Mouse (Mus musculus): ENCODE results near the gene Cluap1. TPM values are rescaled to one million over a fixed set of nuclear protein-coding genes. Genes with fewer than 3 reads are reported as not detected.

Gene Cluap1
- total and polyA plus RNA-seq, 3 experiments = 28.9 to 30.7 TPM; not detected in 1

- peaks cover 0 to 2% of the 10 kb centered on the region in 2 experiments; a peak in 1 of 4 replicates for H3K4me1 ChIP-seq (ENCODE audit: control insufficient read depth in 1 of 2, insufficient read depth in 2 of 2, low read length in 2 of 2)
- H3K9ac ChIP-seq (ENCODE audit: control insufficient read depth, low read depth, low read length, poor library complexity, severe bottlenecking) = no peak overlapping the region
- DNase-seq (ENCODE audit: low read depth, low spot score) = no peak
- TF ChIP-seq POLR2AphosphoS5 (IDR thresholded peaks at IDR 0.05; ENCODE audit: borderline replicate concordance, low read depth, low read length) = no peak
- no peak for TF ChIP-seq SMC3 (IDR thresholded peaks at IDR 0.05; ENCODE audit: low read depth, low read length)
- TF ChIP-seq MAFK (IDR thresholded peaks at IDR 0.05; ENCODE audit: borderline replicate concordance, low read depth, low read length) = no peak
- no peak for TF ChIP-seq MAZ (IDR thresholded peaks at IDR 0.05; ENCODE audit: low read depth, low read length)
- TF ChIP-seq ZNF384 (IDR thresholded peaks at IDR 0.05; ENCODE audit: low read depth, low read length) = no peak
- no peak for TF ChIP-seq USF1 (IDR thresholded peaks at IDR 0.05; ENCODE audit: low read depth, low read length)
- TF ChIP-seq TBP (IDR thresholded peaks at IDR 0.05; ENCODE audit: low read depth, low read length) = no peak
- no peak for TF ChIP-seq MYC (IDR thresholded peaks at IDR 0.05; ENCODE audit: low read depth, low read length)
- no peak for TF ChIP-seq MXI1 (IDR thresholded peaks at IDR 0.05; ENCODE audit: low read depth, low read length)
- peaks cover 0 to 24% of the 10 kb centered on the region in 2 experiments; a peak in 2 of 4 replicates for H3K36me3 ChIP-seq (ENCODE audit: control insufficient read depth in 1 of 2, insufficient read depth in 2 of 2, low read length in 2 of 2)
- no peaks in the 10 kb centered on the region for H3K79me2 ChIP-seq (ENCODE audit: control insufficient read depth, insufficient read depth, low read length, poor library complexity)
- H3K4me3 ChIP-seq (ENCODE audit: control insufficient read depth in 1 of 2, insufficient read depth in 1 of 2, low read depth in 2 of 2, low read length in 2 of 2) = no peak overlapping the region
- no peaks in the 10 kb centered on the region for H3K27me3 ChIP-seq (ENCODE audit: control insufficient read depth in 1 of 2, insufficient read depth in 2 of 2, low read length in 2 of 2)
- H3K27ac ChIP-seq (ENCODE audit: control insufficient read depth, low read depth, low read length) = no peak overlapping the region
- H3K9me3 ChIP-seq (replicated peaks; ENCODE audit: insufficient read depth, low read length) = no peaks in the 10 kb centered on the region
Observed at GRCm38 (mm10) chr16:3923966-3924365, 15.4 kb downstream of the Cluap1 start.

GRCm38 (mm10) chr16:3928582-3928981, 20.0 kb downstream of the Cluap1 start:
- H3K27me3 ChIP-seq (ENCODE audit: control insufficient read depth in 1 of 2, insufficient read depth in 2 of 2, low read length in 2 of 2) = no peaks in the 10 kb centered on the region
- no peak overlapping the region for H3K4me3 ChIP-seq (ENCODE audit: control insufficient read depth in 1 of 2, insufficient read depth in 1 of 2, low read depth in 2 of 2, low read length in 2 of 2)
- H3K27ac ChIP-seq (ENCODE audit: control insufficient read depth, low read depth, low read length) = no peak overlapping the region

GRCm38 (mm10) chr16:3929151-3929550, 20.6 kb downstream of the Cluap1 start:
- no peak overlapping the region for H3K4me3 ChIP-seq (ENCODE audit: control insufficient read depth in 1 of 2, insufficient read depth in 1 of 2, low read depth in 2 of 2, low read length in 2 of 2)
- H3K4me1 ChIP-seq (ENCODE audit: control insufficient read depth in 1 of 2, insufficient read depth in 2 of 2, low read length in 2 of 2) = peaks cover 0 to 2% of the 10 kb centered on the region in 2 experiments; a peak in 1 of 4 replicates
- H3K27ac ChIP-seq (ENCODE audit: control insufficient read depth, low read depth, low read length) = no peak overlapping the region
- H3K79me2 ChIP-seq (ENCODE audit: control insufficient read depth, insufficient read depth, low read length, poor library complexity) = no peaks in the 10 kb centered on the region
- H3K9me3 ChIP-seq (replicated peaks; ENCODE audit: insufficient read depth, low read length) = no peaks in the 10 kb centered on the region
- H3K27me3 ChIP-seq (ENCODE audit: control insufficient read depth in 1 of 2, insufficient read depth in 2 of 2, low read length in 2 of 2) = no peaks in the 10 kb centered on the region
- no peak overlapping the region for H3K9ac ChIP-seq (ENCODE audit: control insufficient read depth, low read depth, low read length, poor library complexity, severe bottlenecking)
- peak; percentile 14 for DNase-seq (ENCODE audit: low read depth, low spot score)
- TF ChIP-seq USF2 (IDR thresholded peaks at IDR 0.05; ENCODE audit: borderline replicate concordance in 1 of 2, insufficient read depth in 1 of 2, low read depth in 1 of 2, low read length in 2 of 2) = no peak
- TF ChIP-seq GATA1 (IDR thresholded peaks at IDR 0.05; ENCODE audit: low read depth, low read length) = no peak
- TF ChIP-seq CTCF (IDR thresholded peaks at IDR 0.05 in 2 of 3, conservative IDR thresholded peaks at IDR 0.05 in 1 of 3; ENCODE audit: control insufficient read depth in 1 of 3, insufficient read depth in 1 of 3, low read depth in 2 of 3, low read length in 3 of 3, poor library complexity in 1 of 3, severe bottlenecking in 1 of 3) = no peak
- TF ChIP-seq MAX (IDR thresholded peaks at IDR 0.05; ENCODE audit: low read length) = no peak
- TF ChIP-seq TCF12 (IDR thresholded peaks at IDR 0.05; ENCODE audit: low read depth, low read length) = no peak
- TF ChIP-seq USF1 (IDR thresholded peaks at IDR 0.05; ENCODE audit: low read depth, low read length) = no peak
- no peak for TF ChIP-seq TBP (IDR thresholded peaks at IDR 0.05; ENCODE audit: low read depth, low read length)
- TF ChIP-seq MXI1 (IDR thresholded peaks at IDR 0.05; ENCODE audit: low read depth, low read length) = no peak
- TF ChIP-seq KAT2A (conservative IDR thresholded peaks at IDR 0.05; ENCODE audit: low read depth, low read length) = no peak
- TF ChIP-seq UBTF (IDR thresholded peaks at IDR 0.05; ENCODE audit: borderline replicate concordance, insufficient read depth, low read depth, low read length) = no peak
- no peak for TF ChIP-seq TAL1 (IDR thresholded peaks at IDR 0.05; ENCODE audit: low read length)
- TF ChIP-seq MAZ (IDR thresholded peaks at IDR 0.05; ENCODE audit: low read depth, low read length) = no peak
- no peak for TF ChIP-seq ZNF384 (IDR thresholded peaks at IDR 0.05; ENCODE audit: low read depth, low read length)
- H3K36me3 ChIP-seq (ENCODE audit: control insufficient read depth in 1 of 2, insufficient read depth in 2 of 2, low read length in 2 of 2) = peaks cover 0 to 16% of the 10 kb centered on the region in 2 experiments; a peak in 2 of 4 replicates

More at GRCm38 (mm10) chr16:3928582-3928981, 20.0 kb downstream of the Cluap1 start:
- Histone ChIP-seq H3K79me2 (ENCODE audit: control insufficient read depth, insufficient read depth, low read length, poor library complexity) (no peaks in the 10 kb centered on the region), H3K9ac (ENCODE audit: control insufficient read depth, low read depth, low read length, poor library complexity, severe bottlenecking) (no peak overlapping the region), H3K4me1 (ENCODE audit: control insufficient read depth in 1 of 2, insufficient read depth in 2 of 2, low read length in 2 of 2) (peaks cover 0 to 2% of the 10 kb centered on the region in 2 experiments; a peak in 1 of 4 replicates), H3K36me3 (ENCODE audit: control insufficient read depth in 1 of 2, insufficient read depth in 2 of 2, low read length in 2 of 2) (peaks cover 0 to 20% of the 10 kb centered on the region in 2 experiments; a peak in 2 of 4 replicates), H3K9me3 (replicated peaks; ENCODE audit: insufficient read depth, low read length) (no peaks in the 10 kb centered on the region)
- DNase-seq (ENCODE audit: low read depth, low spot score) = no peak
- TF ChIP-seq USF2 (IDR thresholded peaks at IDR 0.05; ENCODE audit: borderline replicate concordance in 1 of 2, insufficient read depth in 1 of 2, low read depth in 1 of 2, low read length in 2 of 2) (no peak), GABPA (IDR thresholded peaks at IDR 0.05; ENCODE audit: low read depth, low read length) (no peak), MXI1 (IDR thresholded peaks at IDR 0.05; ENCODE audit: low read depth, low read length) (no peak), CTCF (IDR thresholded peaks at IDR 0.05 in 2 of 3, conservative IDR thresholded peaks at IDR 0.05 in 1 of 3; ENCODE audit: control insufficient read depth in 1 of 3, insufficient read depth in 1 of 3, low read depth in 2 of 3, low read length in 3 of 3, poor library complexity in 1 of 3, severe bottlenecking in 1 of 3) (no peak), POLR2AphosphoS2 (IDR thresholded peaks at IDR 0.05; ENCODE audit: low read length) (no peak), CHD1 (IDR thresholded peaks at IDR 0.05; ENCODE audit: low read depth, low read length) (no peak), TCF12 (IDR thresholded peaks at IDR 0.05; ENCODE audit: low read depth, low read length) (no peak), NELFE (IDR thresholded peaks at IDR 0.05; ENCODE audit: low read depth, low read length) (no peak), UBTF (IDR thresholded peaks at IDR 0.05; ENCODE audit: borderline replicate concordance, insufficient read depth, low read depth, low read length) (no peak), ETS1 (IDR thresholded peaks at IDR 0.05; ENCODE audit: low read depth, low read length) (no peak)

All from MEL (cell line).